Mouse (Mus musculus) cerebellum, adult 18-20 months (tissue): Measurements from ENCODE around the gene Myt1l.

Experiments
- DNase-seq, 2 experiments: peaks; one replicate each; pipeline ENCODE4 v3.0.0; 2021

The Myt1l gene

GRCm38 (mm10) chr12:29830571-29830970 lies 302.4 kb downstream of the Myt1l start:
- DNase-seq = no peak

GRCm38 (mm10) chr12:29831356-29831755 lies 303.2 kb downstream of the Myt1l start:
- DNase-seq = peak in 1 of 2 experiments; percentile 29

GRCm38 (mm10) chr12:29837301-29837791 lies 309.2 kb downstream of the Myt1l start:
- peak; percentile 57 to 71 for DNase-seq

- no peak for DNase-seq
These were observed 310.2 kb downstream of the Myt1l start for GRCm38 (mm10) chr12:29838421-29838820.

- peak; percentile 54 to 62 for DNase-seq
These were observed 321.8 kb downstream of the Myt1l start for GRCm38 (mm10) chr12:29849936-29850335.

GRCm38 (mm10) chr12:29854151-29854585 lies 326.0 kb downstream of the Myt1l start:
- DNase-seq = no peak

- DNase-seq = peak; percentile 50 to 51
These were observed 326.8 kb downstream of the Myt1l start for GRCm38 (mm10) chr12:29855007-29855406.

- DNase-seq = peak in 1 of 2 experiments; percentile 57
These were observed 332.8 kb downstream of the Myt1l start for GRCm38 (mm10) chr12:29860986-29861385.

- no peak for DNase-seq
These were observed 340.1 kb downstream of the Myt1l start for GRCm38 (mm10) chr12:29868295-29868694.

- peak; percentile 32 to 35 for DNase-seq
These were observed 340.6 kb downstream of the Myt1l start for GRCm38 (mm10) chr12:29868781-29869180.

- peak; percentile 86 to 92 for DNase-seq
These were observed 344.1 kb downstream of the Myt1l start for GRCm38 (mm10) chr12:29872156-29872815.

GRCm38 (mm10) chr12:29873281-29873772 lies 345.1 kb downstream of the Myt1l start:
- DNase-seq = no peak

GRCm38 (mm10) chr12:29877977-29878376 lies 349.8 kb downstream of the Myt1l start:
- peak; percentile 66 to 67 for DNase-seq

- DNase-seq = peak; percentile 87 to 90
These were observed 354.9 kb downstream of the Myt1l start for GRCm38 (mm10) chr12:29882871-29883617.

GRCm38 (mm10) chr12:29884376-29884775 lies 356.2 kb downstream of the Myt1l start:
- peak; percentile 68 to 76 for DNase-seq

- DNase-seq = peak; percentile 58 to 61
These were observed 366.5 kb downstream of the Myt1l start for GRCm38 (mm10) chr12:29894669-29895068.

GRCm38 (mm10) chr12:29897533-29898085 lies 369.4 kb downstream of the Myt1l start:
- DNase-seq = no peak

- DNase-seq = peak; percentile 34 to 53
These were observed 376.1 kb downstream of the Myt1l start for GRCm38 (mm10) chr12:29904101-29904874.

- DNase-seq = peak; percentile 35 to 53
These were observed 378.9 kb downstream of the Myt1l start for GRCm38 (mm10) chr12:29907056-29907455.

GRCm38 (mm10) chr12:29916139-29916538 lies 388.0 kb downstream of the Myt1l start:
- no peak for DNase-seq

- no peak for DNase-seq
These were observed 388.6 kb downstream of the Myt1l start for GRCm38 (mm10) chr12:29916807-29917206.

GRCm38 (mm10) chr12:29920298-29920697 lies 392.1 kb downstream of the Myt1l start:
- DNase-seq = no peak

GRCm38 (mm10) chr12:29921481-29921880 lies 393.3 kb downstream of the Myt1l start:
- no peak for DNase-seq
